Mouse (Mus musculus) forebrain, embryonic 11.5 days (tissue): ENCODE measurements around the gene Aldh5a1. TPM values are rescaled to one million over a fixed set of nuclear protein-coding genes. Genes with fewer than 3 reads are reported as not detected.

Source experiments
- ATAC-seq: fragments of 200-750 bp; cut with Nextera tagmentation; replicated peaks from 2 replicates; pipeline ENCODE4 v1.8.0; 2017; ENCODE audit warnings: moderate TSS enrichment; ENCODE audit not compliant: low FRiP score
- DNase-seq: peaks from one replicate; pipeline ENCODE4 v3.0.0-alpha.2; 2017; ENCODE audit warnings: low spot score
- H3K27ac ChIP-seq: fragments of 300-500 bp; sonication (generic); 2 replicates; pipeline ENCODE4 v1.5.1; 2014; ENCODE audit warnings: low read depth, low read length
- H3K27me3 ChIP-seq: fragments of 300-500 bp; sonication (generic); 2 replicates; pipeline ENCODE4 v1.6.1; 2014; ENCODE audit warnings: mild to moderate bottlenecking, low read length, mixed read lengths; ENCODE audit not compliant: control insufficient read depth, insufficient read depth
- H3K36me3 ChIP-seq: fragments of 300-500 bp; sonication (generic); 2 replicates; pipeline ENCODE4 v1.6.1; 2014; ENCODE audit warnings: mild to moderate bottlenecking, low read length, moderate library complexity, mixed read lengths; ENCODE audit not compliant: control insufficient read depth, insufficient read depth
- H3K4me1 ChIP-seq: fragments of 300-500 bp; sonication (generic); replicated peaks from 2 replicates; pipeline ENCODE4 v1.6.1; 2014; ENCODE audit warnings: low read length, mixed read lengths; ENCODE audit not compliant: control insufficient read depth, insufficient read depth
- H3K4me2 ChIP-seq: fragments of 300-500 bp; sonication (generic); 2 replicates; pipeline ENCODE4 v1.6.1; 2014; ENCODE audit warnings: low read depth, mild to moderate bottlenecking, low read length, moderate library complexity, mixed read lengths; ENCODE audit not compliant: severe bottlenecking
- H3K4me3 ChIP-seq: fragments of 300-500 bp; sonication (generic); 2 replicates; pipeline ENCODE4 v1.5.1; 2014; ENCODE audit warnings: low read depth, low read length
- H3K9ac ChIP-seq: fragments of 300-500 bp; sonication (generic); 2 replicates; pipeline ENCODE4 v1.6.1; 2014; ENCODE audit warnings: low read length
- H3K9me3 ChIP-seq: fragments of 300-500 bp; sonication (generic); 2 replicates; pipeline ENCODE4 v1.6.1; 2016; ENCODE audit warnings: low read length, mixed read lengths; ENCODE audit not compliant: control insufficient read depth
- WGBS: fragments of 180-500 bp; shearing (Covaris S2); extraction: QIAGEN DNeasy Blood & Tissue Kit; methylation state at CpG from one replicate; pipeline ENCODE4 v1.1.7; 2014; 5-methylcytosine and 5-hydroxymethylcytosine counted together
- polyA plus RNA-seq: library from polyadenylated mRNA; unstranded; fragments of >200 nt; fragmentation: Nextera tagmentation; extraction: Ambion mirVana; gene quantifications from 2 replicates; pipeline ENCODE4 v1.2.1, GENCODE M21; 2014

Gene Aldh5a1
- polyA plus RNA-seq, 1 experiment from 2014 or later: 10.5 TPM

GRCm38 (mm10) chr13:24868233-24868632, 69.2 kb downstream of the Aldh5a1 start:
- Histone ChIP-seq H3K4me2 (no peak overlapping the region), H3K36me3 (no peaks in the 10 kb centered on the region), H3K27me3 (no peaks in the 10 kb centered on the region), H3K9ac (no peak overlapping the region), H3K4me1 (no peaks in the 10 kb centered on the region), H3K4me3 (no peak overlapping the region), H3K9me3 (no peaks in the 10 kb centered on the region), H3K27ac (no peak overlapping the region)
- ATAC-seq (no peak), DNase-seq (no peak)
- 90% methylated on average over 7 of the region's 7 CpGs for WGBS

- Histone ChIP-seq H3K4me2 (no peak overlapping the region), H3K27ac (no peak overlapping the region), H3K27me3 (no peaks in the 10 kb centered on the region), H3K4me3 (no peak overlapping the region), H3K9ac (no peak overlapping the region), H3K9me3 (no peaks in the 10 kb centered on the region), H3K36me3 (no peaks in the 10 kb centered on the region), H3K4me1 (no peaks in the 10 kb centered on the region)
- 89% methylated on average over 10 of the region's 10 CpGs for WGBS
- ATAC-seq (no peak), DNase-seq (no peak)
Measured at GRCm38 (mm10) chr13:24867789-24868188, 69.7 kb downstream of the Aldh5a1 start.

- Histone ChIP-seq H3K4me3 (no peak overlapping the region), H3K4me2 (no peak overlapping the region), H3K27me3 (no peaks in the 10 kb centered on the region), H3K27ac (no peak overlapping the region), H3K9me3 (no peaks in the 10 kb centered on the region), H3K9ac (no peak overlapping the region), H3K36me3 (no peaks in the 10 kb centered on the region), H3K4me1 (no peaks in the 10 kb centered on the region)
- DNase-seq (no peak), ATAC-seq (no peak)
- WGBS: 85% methylated on average over 9 of the region's 9 CpGs
Measured at GRCm38 (mm10) chr13:24866430-24867402, 70.7 kb downstream of the Aldh5a1 start.

- Histone ChIP-seq H3K9ac (no peak overlapping the region), H3K4me2 (no peak overlapping the region), H3K4me1 (no peaks in the 10 kb centered on the region), H3K4me3 (no peak overlapping the region), H3K27me3 (no peaks in the 10 kb centered on the region), H3K36me3 (no peaks in the 10 kb centered on the region), H3K27ac (no peak overlapping the region), H3K9me3 (no peaks in the 10 kb centered on the region)
- 60% methylated on average over 7 of the region's 7 CpGs for WGBS
- no peak for ATAC-seq
- DNase-seq: no peak
Measured at GRCm38 (mm10) chr13:24862520-24862919, 74.9 kb downstream of the Aldh5a1 start.

GRCm38 (mm10) chr13:24862021-24862420, 75.4 kb downstream of the Aldh5a1 start:
- Histone ChIP-seq H3K27ac (no peak overlapping the region), H3K4me1 (no peaks in the 10 kb centered on the region), H3K36me3 (no peaks in the 10 kb centered on the region), H3K4me3 (no peak overlapping the region), H3K27me3 (no peaks in the 10 kb centered on the region), H3K4me2 (no peak overlapping the region), H3K9ac (no peak overlapping the region), H3K9me3 (no peaks in the 10 kb centered on the region)
- WGBS: 85% methylated on average over 7 of the region's 7 CpGs
- ATAC-seq (no peak), DNase-seq (no peak)

- Histone ChIP-seq H3K36me3 (no peaks in the 10 kb centered on the region), H3K9me3 (no peaks in the 10 kb centered on the region), H3K4me3 (no peak overlapping the region), H3K4me2 (no peak overlapping the region), H3K4me1 (no peaks in the 10 kb centered on the region), H3K27me3 (no peaks in the 10 kb centered on the region), H3K9ac (no peak overlapping the region), H3K27ac (no peak overlapping the region)
- 82% methylated on average over 12 of the region's 12 CpGs for WGBS
- DNase-seq (no peak), ATAC-seq (no peak)
Measured at GRCm38 (mm10) chr13:24861084-24861483, 76.4 kb downstream of the Aldh5a1 start.

GRCm38 (mm10) chr13:24859115-24859514, 78.3 kb downstream of the Aldh5a1 start:
- H3K4me3 ChIP-seq: no peak overlapping the region
- H3K9me3 ChIP-seq: no peaks in the 10 kb centered on the region
- no peak for DNase-seq
- H3K9ac ChIP-seq: no peak overlapping the region
- no peaks in the 10 kb centered on the region for H3K4me1 ChIP-seq
- H3K27me3 ChIP-seq: no peaks in the 10 kb centered on the region
- H3K4me2 ChIP-seq: no peak overlapping the region
- H3K36me3 ChIP-seq: no peaks in the 10 kb centered on the region
- H3K27ac ChIP-seq: no peak overlapping the region
- ATAC-seq: no peak
